Mouse (Mus musculus) hindbrain, embryonic 15.5 days (tissue): Measurements from ENCODE around the gene Myom1. TPM values are rescaled to one million over a fixed set of nuclear protein-coding genes. Genes with fewer than 3 reads are reported as not detected.

Experiments
- ATAC-seq: fragments of 200-750 bp; cut with Nextera tagmentation; 2 replicates; pipeline ENCODE4 v1.8.0; 2017; ENCODE audit warnings: low read depth, moderate number of reproducible peaks, moderate TSS enrichment; ENCODE audit not compliant: low FRiP score
- H3K27ac ChIP-seq: fragments of 300-500 bp; sonication (generic); replicated peaks from 2 replicates; pipeline ENCODE4 v1.5.1; 2015; ENCODE audit warnings: mild to moderate bottlenecking, inconsistent platforms
- H3K27me3 ChIP-seq: fragments of 300-500 bp; sonication (generic); 2 replicates; pipeline ENCODE4 v1.6.1; 2015; ENCODE audit warnings: control low read depth, inconsistent platforms
- H3K36me3 ChIP-seq: fragments of 300-500 bp; sonication (generic); 2 replicates; pipeline ENCODE4 v1.6.1; 2015; ENCODE audit warnings: control low read depth, inconsistent platforms
- H3K4me1 ChIP-seq: fragments of 300-500 bp; sonication (generic); replicated peaks from 2 replicates; pipeline ENCODE4 v1.6.1; 2015; ENCODE audit warnings: control low read depth, inconsistent platforms
- H3K4me2 ChIP-seq: fragments of 300-500 bp; sonication (generic); 2 replicates; pipeline ENCODE4 v1.6.1; 2015; ENCODE audit warnings: moderate library complexity, mild to moderate bottlenecking, inconsistent platforms
- H3K4me3 ChIP-seq: fragments of 300-500 bp; sonication (generic); 2 replicates; pipeline ENCODE4 v1.5.1; 2015; ENCODE audit warnings: mild to moderate bottlenecking, inconsistent platforms
- H3K9ac ChIP-seq: fragments of 300-500 bp; sonication (generic); 2 replicates; pipeline ENCODE4 v1.6.1; 2015; ENCODE audit warnings: inconsistent platforms
- H3K9me3 ChIP-seq: fragments of 300-500 bp; sonication (generic); 2 replicates; pipeline ENCODE4 v1.6.1; 2016; ENCODE audit warnings: control low read depth, inconsistent platforms
- WGBS: fragments of 180-500 bp; shearing (Covaris S2); methylation state at CpG from one replicate; pipeline ENCODE4 v1.1.7; 2015; 5-methylcytosine and 5-hydroxymethylcytosine counted together
- polyA plus RNA-seq: library from polyadenylated mRNA; unstranded; fragments of >200 nt; fragmentation: Nextera tagmentation; extraction: Ambion mirVana; gene quantifications from 2 replicates; pipeline ENCODE4 v1.2.1, GENCODE M21; 2015

Gene Myom1
- polyA plus RNA-seq, 1 experiment from 2014 or later = 1.6 TPM

GRCm38 (mm10) chr17:71135866-71136265 is 133.4 kb downstream of the Myom1 start:
- Histone ChIP-seq H3K4me3 (no peak overlapping the region), H3K4me2 (no peak overlapping the region), H3K36me3 (no peaks in the 10 kb centered on the region), H3K9me3 (no peaks in the 10 kb centered on the region), H3K27ac (no peak overlapping the region), H3K9ac (no peak overlapping the region), H3K4me1 (0 out of 2 replicates have a peak, but pooled peaks cover 2% of the 10 kb centered on the region), H3K27me3 (no peaks in the 10 kb centered on the region)
- WGBS = 89% methylated on average over 5 of the region's 5 CpGs
- ATAC-seq = no peak

GRCm38 (mm10) chr17:71136384-71137333 is 134.2 kb downstream of the Myom1 start:
- Histone ChIP-seq H3K4me3 (no peak overlapping the region), H3K9ac (no peak overlapping the region), H3K4me1 (0 out of 2 replicates have a peak, but pooled peaks cover 2% of the 10 kb centered on the region), H3K27me3 (no peaks in the 10 kb centered on the region), H3K36me3 (no peaks in the 10 kb centered on the region), H3K9me3 (no peaks in the 10 kb centered on the region), H3K4me2 (no peak overlapping the region), H3K27ac (no peak overlapping the region)
- 85% methylated on average over 16 of the region's 16 CpGs for WGBS
- ATAC-seq = no peak

DNA sequence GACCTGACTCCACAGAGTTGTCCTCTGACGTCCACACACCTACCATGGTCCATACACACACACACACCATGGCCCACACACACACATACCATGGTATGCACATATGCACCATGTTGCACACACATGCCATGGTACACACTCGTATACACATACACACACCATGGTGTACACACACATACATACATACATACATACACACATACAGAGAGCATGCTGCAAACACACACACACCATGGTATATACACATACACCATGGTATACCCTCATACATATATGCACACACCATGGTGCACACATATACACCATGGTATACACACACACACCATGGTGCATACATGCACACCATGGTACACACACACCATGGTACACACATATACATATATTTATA is 134.9 kb downstream of the Myom1 start:
- Histone ChIP-seq H3K27me3 (no peaks in the 10 kb centered on the region), H3K4me1 (0 out of 2 replicates have a peak, but pooled peaks cover 2% of the 10 kb centered on the region), H3K9ac (no peak overlapping the region), H3K27ac (no peak overlapping the region), H3K4me2 (no peak overlapping the region), H3K9me3 (no peaks in the 10 kb centered on the region), H3K36me3 (no peaks in the 10 kb centered on the region), H3K4me3 (no peak overlapping the region)
- 86% methylated on average over 2 of the region's 2 CpGs for WGBS
- no peak for ATAC-seq

DNA sequence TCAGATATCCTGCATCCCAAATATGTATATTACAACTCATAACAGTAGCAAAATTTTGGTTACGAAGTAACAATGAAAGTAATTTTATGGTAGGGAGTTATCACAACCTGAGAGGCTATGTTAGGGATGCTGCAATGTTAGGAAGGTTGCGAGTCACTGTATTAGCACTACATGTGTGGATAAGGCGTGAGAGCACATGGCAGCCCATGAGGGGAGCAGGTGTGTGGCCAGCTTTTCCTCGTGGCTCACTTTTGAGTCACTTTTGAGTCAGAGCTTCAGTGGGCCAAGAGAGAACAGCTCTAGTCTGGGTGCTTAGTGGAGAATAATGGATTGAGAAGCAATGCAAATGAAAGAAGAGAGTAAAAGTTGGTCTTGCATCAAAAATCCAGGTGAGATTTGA is 139.6 kb downstream of the Myom1 start:
- H3K4me3 ChIP-seq = no peak overlapping the region
- no peaks in the 10 kb centered on the region for H3K9me3 ChIP-seq
- no peak overlapping the region for H3K27ac ChIP-seq
- no peaks in the 10 kb centered on the region for H3K27me3 ChIP-seq
- no peak overlapping the region for H3K9ac ChIP-seq
- no peaks in the 10 kb centered on the region for H3K36me3 ChIP-seq
- no peak for ATAC-seq
- no peak overlapping the region for H3K4me2 ChIP-seq
- 81% methylated on average over 4 of the region's 4 CpGs for WGBS
- 0 out of 2 replicates have a peak, but pooled peaks cover 2% of the 10 kb centered on the region for H3K4me1 ChIP-seq

DNA sequence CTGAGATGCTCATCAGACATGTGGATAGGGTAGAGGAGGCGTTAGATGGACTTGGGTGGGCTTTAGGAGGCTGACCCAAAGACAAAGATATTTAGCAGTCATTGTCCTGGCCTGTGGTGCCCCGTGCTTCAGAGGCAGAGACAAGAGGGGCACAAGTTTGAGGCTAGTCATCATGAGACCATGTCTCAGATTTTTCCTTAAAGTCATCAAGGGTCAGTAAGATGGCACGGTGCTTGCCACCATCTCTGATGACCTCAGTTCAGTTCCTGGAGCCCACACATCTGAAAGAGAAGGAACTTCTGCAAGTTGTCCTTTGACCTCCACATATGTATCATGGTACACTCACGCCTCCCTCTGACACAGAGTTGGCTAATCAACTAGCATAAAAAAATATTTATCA is 140.7 kb downstream of the Myom1 start:
- H3K9me3 ChIP-seq = no peaks in the 10 kb centered on the region
- H3K4me3 ChIP-seq = no peak overlapping the region
- no peak overlapping the region for H3K27ac ChIP-seq
- no peaks in the 10 kb centered on the region for H3K27me3 ChIP-seq
- no peak for ATAC-seq
- 0 out of 2 replicates have a peak, but pooled peaks cover 2% of the 10 kb centered on the region for H3K4me1 ChIP-seq
- H3K4me2 ChIP-seq = no peak overlapping the region
- 80% methylated on average over 4 of the region's 4 CpGs for WGBS
- no peaks in the 10 kb centered on the region for H3K36me3 ChIP-seq
- H3K9ac ChIP-seq = no peak overlapping the region

DNA sequence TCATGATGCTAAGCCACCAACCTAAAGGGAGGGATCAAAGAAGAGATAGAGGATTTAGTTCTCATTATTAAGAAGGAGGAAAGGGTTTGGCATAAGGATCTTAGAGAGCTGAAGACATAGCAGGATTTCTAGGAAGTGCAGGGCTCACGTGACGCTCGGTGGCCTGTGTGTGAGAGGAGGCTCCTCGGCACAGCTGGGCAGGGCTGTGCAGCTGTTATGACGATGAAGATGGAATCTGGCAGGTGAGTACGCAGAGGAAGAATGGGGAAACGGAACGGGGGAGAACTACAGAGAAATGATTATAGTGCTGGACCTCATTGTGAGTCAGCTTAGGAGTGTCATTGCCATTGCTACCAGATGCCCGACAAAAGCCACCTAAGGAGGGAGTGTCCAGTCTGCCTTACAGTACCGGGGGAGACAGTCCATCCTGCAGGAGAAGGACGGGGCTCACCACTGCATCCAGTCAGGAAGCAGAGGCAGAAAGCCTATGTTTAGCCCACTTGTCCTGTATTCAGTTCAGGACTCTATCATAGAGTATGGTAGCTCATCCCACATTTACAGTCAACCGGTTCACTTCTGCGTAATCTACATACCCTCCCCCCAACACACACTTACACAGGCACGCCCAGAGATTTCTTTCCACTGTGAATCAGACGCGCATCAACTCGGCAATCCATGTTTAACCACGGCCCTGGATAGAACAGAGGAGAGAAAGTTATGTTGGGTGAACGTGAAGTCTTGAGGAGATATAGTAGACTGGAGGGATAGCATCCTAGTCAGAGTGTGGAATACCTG is 142.1 kb downstream of the Myom1 start:
- Histone ChIP-seq H3K4me2 (no peak overlapping the region), H3K4me3 (no peak overlapping the region), H3K36me3 (no peaks in the 10 kb centered on the region), H3K4me1 (no peaks in the 10 kb centered on the region), H3K9me3 (no peaks in the 10 kb centered on the region), H3K27ac (no peak overlapping the region), H3K9ac (no peak overlapping the region), H3K27me3 (no peaks in the 10 kb centered on the region)
- whole genome bisulfite sequencing = 91% methylated on average over 19 of the region's 19 CpGs
- ATAC-seq = no peak

DNA sequence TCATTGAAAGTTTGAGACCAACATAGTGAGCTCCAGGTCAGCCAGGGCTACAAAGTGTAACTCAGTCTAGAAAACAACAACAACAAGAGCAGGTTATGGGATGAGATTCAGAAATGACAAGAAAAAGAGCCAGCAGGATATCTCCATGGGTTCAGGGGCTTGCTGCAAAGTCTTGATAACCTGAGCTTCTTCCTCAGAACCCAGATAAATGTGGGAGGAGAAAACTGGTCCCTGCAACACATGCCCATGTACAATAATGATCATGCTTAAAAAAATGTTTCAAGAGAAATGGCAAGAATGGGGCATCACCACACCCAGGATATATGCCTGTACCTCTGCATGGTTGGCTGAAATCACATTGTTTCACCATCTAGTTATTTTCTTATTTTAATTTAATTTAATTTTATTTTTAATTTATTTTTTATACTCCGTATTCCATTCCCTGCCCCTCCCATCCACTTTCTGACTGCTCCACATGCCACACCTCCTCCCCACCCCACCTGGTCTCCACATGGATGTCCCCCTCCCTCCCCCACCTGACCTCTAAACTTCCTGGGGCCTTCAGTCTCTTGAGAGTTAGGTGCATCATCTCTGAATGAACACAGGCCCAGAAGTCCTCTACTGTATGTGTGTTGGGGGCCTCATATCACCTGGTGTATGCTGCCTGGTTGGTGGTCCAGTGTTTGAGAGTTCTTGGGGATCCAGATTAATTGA is 143.0 kb downstream of the Myom1 start:
- no peaks in the 10 kb centered on the region for H3K36me3 ChIP-seq
- no peak overlapping the region for H3K4me3 ChIP-seq
- no peaks in the 10 kb centered on the region for H3K9me3 ChIP-seq
- no peak for ATAC-seq
- H3K9ac ChIP-seq = no peak overlapping the region
- no peak overlapping the region for H3K27ac ChIP-seq
- H3K4me2 ChIP-seq = no peak overlapping the region
- H3K27me3 ChIP-seq = no peaks in the 10 kb centered on the region
- no peaks in the 10 kb centered on the region for H3K4me1 ChIP-seq
- WGBS = 97% methylated on average over 1 of the region's 1 CpGs

DNA sequence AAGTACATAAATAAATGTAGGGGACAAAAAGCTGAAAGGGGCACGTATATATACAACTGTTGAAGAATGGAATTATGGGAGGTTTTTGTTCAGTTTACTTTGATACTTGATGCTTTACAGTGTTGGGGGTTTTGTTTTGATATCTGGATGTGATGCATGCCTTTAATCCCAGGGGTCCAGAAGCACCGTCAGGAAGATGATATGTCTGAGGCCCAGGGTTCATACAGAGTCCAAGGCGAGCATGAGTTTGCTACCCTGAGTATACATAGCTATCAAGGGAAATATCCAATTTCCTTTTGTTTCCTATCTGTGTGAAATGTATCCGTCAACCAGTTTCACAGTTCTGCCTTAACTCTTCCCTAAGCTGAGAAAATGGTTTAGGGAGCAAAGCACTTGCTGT is 150.9 kb downstream of the Myom1 start:
- no peak overlapping the region for H3K27ac ChIP-seq
- no peaks in the 10 kb centered on the region for H3K9me3 ChIP-seq
- H3K36me3 ChIP-seq = no peaks in the 10 kb centered on the region
- H3K4me3 ChIP-seq = no peak overlapping the region
- no peak overlapping the region for H3K4me2 ChIP-seq
- WGBS = 67% methylated on average over 4 of the region's 4 CpGs
- no peak overlapping the region for H3K9ac ChIP-seq
- H3K27me3 ChIP-seq = no peaks in the 10 kb centered on the region
- H3K4me1 ChIP-seq = peaks cover 4% of the 10 kb centered on the region; the same call in 1 of the 2 replicates
- ATAC-seq = no peak

DNA sequence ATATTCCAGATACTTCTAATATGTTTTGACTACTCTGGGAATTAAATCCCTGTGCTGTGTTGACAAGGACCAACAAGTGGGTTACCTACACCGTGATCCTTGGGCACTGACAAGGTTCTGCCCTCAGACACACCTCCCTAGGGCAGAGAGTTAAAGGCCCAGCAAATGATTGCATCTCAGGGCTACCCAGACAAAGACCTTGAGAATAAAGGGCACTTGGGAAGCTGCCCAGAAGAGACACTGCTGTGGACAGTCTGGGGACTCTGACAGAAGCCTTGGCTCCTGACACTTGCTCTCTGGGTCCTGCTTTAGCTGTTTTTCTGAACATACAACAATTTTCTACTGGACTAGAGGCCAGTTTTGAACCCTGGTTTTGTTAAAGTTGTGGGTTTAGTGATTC is 152.8 kb downstream of the Myom1 start:
- Histone ChIP-seq H3K36me3 (no peaks in the 10 kb centered on the region), H3K4me3 (no peak overlapping the region), H3K4me2 (no peak overlapping the region), H3K27ac (no peak overlapping the region), H3K9ac (no peak overlapping the region), H3K9me3 (no peaks in the 10 kb centered on the region), H3K27me3 (no peaks in the 10 kb centered on the region), H3K4me1 (peaks cover 4% of the 10 kb centered on the region; the same call in 1 of the 2 replicates)
- 72% methylated on average over 1 of the region's 1 CpGs for WGBS
- ATAC-seq = no peak

GRCm38 (mm10) chr17:71159152-71159567 is 156.7 kb downstream of the Myom1 start:
- 16% methylated on average over 4 of the region's 4 CpGs for WGBS
- Histone ChIP-seq H3K4me1 (peaks cover 4% of the 10 kb centered on the region; the same call in 1 of the 2 replicates), H3K4me3 (no peak overlapping the region), H3K27me3 (no peaks in the 10 kb centered on the region), H3K27ac (no peak overlapping the region), H3K9me3 (no peaks in the 10 kb centered on the region), H3K9ac (no peak overlapping the region), H3K36me3 (no peaks in the 10 kb centered on the region), H3K4me2 (no peak overlapping the region)
- no peak for ATAC-seq

- Histone ChIP-seq H3K4me1 (peaks cover 4% of the 10 kb centered on the region; the same call in 1 of the 2 replicates), H3K9me3 (no peaks in the 10 kb centered on the region), H3K9ac (no peak overlapping the region), H3K36me3 (no peaks in the 10 kb centered on the region), H3K27ac (no peak overlapping the region), H3K4me3 (no peak overlapping the region), H3K4me2 (no peak overlapping the region), H3K27me3 (no peaks in the 10 kb centered on the region)
- ATAC-seq = no peak
- 73% methylated on average over 8 of the region's 8 CpGs for WGBS
These were observed 157.3 kb downstream of the Myom1 start for GRCm38 (mm10) chr17:71159720-71160119.
